Mouse (Mus musculus): Measurements from ENCODE around the gene Reep3.
"Not testable (repeated sequence)": the region's sequence is repeated elsewhere in the genome, so short reads cannot be mapped to it uniquely, and the experiment has no call there.

The Reep3 gene

DNA sequence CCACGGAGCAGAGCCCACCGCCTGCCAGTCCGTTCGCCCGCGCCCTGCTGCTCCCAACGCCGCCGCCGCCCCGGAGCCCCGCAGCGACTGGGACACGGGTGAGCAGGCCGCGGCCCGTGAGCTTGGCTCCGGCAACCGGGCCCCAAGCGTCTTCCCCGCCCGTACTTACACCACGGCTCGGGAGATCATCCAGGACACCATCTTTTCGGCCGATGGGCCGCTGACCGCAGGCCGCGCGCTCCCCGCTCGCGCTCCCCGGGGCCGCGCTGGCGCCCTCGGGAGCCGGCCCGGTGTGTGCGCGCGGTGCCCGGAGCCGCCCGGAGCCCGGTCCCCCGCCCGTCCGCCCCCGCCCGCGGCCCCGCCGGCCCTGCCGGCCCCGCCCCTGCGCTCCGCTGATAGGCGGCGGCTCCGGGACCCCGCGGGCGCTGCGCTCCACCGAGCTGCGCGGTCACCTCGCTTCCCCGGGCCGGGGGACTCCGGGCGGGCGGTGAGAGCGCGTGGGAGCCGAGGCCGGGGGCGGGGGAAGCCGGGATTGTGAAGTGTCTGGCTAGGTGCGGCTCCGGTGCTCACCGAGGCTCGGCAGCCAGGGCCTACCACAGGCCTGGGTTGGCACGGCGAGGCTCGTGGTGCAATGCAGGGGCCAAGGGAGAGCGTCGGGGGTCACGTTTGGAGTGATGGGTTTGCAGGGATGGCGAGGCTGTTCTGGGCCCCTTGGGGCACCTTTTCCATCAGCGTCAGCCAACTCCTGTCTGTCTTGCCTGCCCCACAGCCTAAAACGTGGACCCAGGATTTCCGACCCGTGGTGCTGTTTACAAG is at the start of gene Reep3:
Gene Reep3, minus strand, starts transcription at position 325 of the 816 bp plus-strand sequence.
- peak; percentile 60 for DNase-seq (ENCODE audit: low read depth, low spot score)

DNA sequence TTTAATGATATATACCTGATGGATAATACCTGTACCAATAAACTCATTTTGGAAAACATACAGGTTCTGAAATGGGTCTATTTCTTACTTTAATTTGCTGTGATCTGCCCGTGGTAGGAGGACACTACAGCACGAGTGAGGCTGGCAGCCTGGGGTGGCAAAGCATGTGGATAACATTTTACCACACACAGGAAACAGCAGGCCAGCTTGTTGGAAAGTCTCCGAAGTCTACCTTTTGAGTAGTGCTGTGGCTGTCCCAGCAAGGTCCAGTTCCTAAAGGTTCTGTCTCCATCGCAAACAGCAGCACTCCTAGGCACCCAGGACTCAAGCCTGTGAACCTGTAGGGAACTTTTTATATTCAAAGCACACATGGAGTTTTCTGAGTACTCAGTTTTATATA is 48.9 kb upstream of the Reep3 start:
- DNase-seq (ENCODE audit: low read depth, low spot score), result no peak

DNA sequence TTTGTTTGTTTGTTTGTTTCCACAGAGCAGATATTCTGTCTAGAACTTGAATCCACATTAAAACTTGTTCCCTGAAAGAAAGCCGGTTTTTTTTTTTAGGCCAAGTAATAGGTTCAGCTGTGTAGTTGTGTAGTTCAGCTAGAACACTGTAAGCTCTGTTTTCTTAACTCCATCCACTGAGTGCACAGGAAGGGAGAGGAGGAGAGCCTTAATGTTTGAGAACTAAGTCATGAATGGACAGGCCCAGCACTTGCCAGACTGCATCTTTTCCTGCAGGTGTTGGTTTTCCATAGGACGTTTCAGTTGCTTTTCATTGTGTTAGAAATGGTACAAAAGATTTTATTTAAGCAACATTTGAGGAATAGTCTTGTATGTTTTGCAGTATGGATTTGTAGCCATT is 47.5 kb upstream of the Reep3 start:
- DNase-seq (ENCODE audit: low read depth, low spot score), result no peak

DNA sequence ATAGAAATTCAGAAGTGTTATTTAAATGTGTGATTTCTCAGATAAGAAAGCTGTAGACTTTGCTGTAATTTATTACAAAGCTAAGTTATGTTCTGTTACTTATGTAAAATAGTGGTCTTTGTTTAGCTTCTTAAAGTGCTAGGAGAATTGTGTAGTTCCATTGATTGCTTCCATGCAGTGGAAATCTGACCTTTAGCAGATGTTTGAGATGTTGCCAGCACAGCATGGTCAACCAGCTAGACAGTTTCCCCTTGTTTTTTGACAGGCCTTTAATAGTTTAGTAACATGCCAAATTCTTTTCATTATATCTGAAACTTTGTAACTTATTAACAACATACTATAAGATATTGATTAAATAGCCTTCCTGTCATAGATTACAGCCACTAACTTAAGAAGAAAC is 46.9 kb upstream of the Reep3 start:
- no peak for DNase-seq (ENCODE audit: low read depth, low spot score)

DNA sequence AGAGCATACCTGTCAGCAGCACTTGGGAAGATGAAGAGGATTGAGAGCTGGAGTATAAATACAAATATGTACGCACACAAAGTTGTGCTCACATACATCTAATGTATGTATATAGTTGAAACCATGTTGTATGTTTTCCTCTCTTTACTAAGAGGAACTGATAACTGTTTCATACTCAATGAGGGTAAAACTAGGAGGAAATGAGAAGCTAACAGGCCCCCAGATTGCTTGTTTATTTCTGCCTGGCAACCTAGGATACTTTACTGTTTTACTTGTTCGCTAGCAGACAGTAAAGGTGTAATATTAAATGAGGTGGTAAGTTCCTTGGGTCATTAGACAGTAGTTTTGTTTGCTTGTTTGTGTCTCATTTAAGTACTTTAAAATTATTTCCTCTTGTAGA is 40.7 kb upstream of the Reep3 start:
- DNase-seq (ENCODE audit: low read depth, low spot score), result no peak

DNA sequence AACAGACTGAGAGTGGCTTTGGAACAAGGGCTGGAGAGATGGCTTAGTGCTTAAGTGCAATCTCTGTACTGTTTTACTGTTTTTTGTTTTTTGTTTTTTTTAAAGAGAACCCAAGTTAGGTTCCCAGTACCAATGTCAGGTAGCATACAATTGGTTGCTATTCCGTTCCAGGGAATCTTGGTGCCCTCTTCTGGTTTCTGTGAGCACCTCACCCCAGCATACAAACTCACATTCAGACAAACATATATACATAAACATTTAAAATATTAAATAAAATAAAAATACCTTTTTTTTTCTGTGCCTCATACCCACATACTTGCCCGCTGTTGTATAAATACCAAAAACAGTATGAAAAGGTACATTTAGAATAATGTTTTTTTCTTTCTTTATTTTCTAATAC is 37.6 kb upstream of the Reep3 start:
- no peak for DNase-seq (ENCODE audit: low read depth, low spot score)

DNA sequence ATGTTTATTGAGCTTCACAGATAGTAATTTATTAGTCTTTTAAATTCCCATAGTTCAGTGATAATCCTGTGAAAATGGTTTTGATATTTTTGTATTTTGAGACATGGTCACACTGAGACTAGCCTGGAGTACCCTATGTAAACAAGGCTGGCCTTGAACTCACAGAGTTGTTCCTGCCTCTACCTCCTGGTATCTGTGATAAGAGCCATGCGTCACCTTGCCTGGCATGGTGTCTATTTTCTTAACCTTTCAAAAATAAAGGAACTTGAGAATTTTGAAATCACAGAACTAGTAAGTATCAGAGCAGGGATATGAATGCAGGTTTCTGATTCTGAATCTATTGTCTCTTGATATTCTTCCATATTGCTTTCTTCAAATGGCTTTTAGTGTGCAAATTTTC is 35.0 kb upstream of the Reep3 start:
- no peak for DNase-seq (ENCODE audit: low read depth, low spot score)

DNA sequence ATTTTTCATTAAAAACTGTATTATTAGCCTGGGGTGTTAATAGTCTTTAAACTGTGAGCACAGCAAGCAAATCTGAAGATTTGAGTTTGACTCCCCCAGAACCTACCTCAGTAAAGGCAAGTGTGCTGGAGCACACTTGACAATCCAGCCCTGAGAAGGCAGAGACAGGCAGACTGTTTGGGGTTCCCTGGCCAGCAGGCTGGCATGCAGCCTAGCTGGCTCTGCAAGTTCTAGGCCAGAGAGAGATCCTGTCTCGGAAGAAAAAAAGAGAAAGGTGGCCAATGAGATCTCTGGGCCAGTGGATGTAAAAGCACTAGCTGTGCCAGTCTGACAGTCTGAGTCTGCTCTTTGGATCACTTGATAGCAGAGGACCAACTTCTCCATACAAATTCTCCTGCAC is 32.8 kb upstream of the Reep3 start:
- no peak for DNase-seq (ENCODE audit: low read depth, low spot score)

DNA sequence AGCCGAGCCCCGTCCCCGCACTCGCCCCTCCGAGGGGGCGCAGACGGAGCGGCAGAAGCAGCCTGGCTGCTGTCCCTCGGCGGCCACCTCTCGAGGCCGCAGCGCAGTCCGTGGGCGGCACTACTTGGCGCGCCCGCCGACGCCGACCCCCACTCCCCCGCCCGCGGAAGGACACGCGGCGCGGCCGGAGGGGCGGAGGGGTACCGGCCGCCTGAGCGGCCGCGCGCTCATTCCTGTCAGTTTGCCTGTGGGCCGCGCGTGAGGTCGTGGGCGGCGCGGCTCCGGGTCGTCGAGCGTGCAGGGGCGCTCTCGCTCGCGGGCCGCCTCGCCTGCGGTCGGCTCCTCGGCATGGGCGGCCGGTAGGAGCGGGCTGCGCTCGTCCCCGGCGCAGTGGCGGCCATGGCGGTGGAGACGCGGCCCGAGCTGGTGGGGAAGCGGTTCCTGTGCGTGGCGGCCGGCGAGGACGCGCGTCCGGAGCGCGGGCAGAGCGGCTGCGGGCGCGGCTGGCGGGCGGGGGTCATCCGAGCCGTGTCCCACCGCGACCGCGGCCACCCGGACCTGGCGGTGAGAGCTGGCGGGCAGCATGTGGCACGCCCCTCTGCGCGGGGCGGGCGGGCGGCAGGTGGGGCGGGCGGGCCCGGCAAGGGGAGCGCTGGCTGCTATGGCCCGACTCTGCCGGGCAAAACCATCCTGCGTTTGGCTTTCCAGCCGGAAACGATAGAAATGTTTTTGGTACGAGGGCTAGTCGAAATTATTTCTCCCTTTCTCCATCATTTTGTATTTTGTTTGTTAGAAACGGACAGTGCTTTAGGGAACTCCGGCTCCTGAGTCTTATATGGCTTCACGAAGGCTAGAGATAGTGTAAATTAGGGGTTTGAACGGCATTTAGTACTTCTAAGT is 30.4 kb upstream of the Reep3 start:
- DNase-seq (ENCODE audit: low read depth, low spot score), result no peak

DNA sequence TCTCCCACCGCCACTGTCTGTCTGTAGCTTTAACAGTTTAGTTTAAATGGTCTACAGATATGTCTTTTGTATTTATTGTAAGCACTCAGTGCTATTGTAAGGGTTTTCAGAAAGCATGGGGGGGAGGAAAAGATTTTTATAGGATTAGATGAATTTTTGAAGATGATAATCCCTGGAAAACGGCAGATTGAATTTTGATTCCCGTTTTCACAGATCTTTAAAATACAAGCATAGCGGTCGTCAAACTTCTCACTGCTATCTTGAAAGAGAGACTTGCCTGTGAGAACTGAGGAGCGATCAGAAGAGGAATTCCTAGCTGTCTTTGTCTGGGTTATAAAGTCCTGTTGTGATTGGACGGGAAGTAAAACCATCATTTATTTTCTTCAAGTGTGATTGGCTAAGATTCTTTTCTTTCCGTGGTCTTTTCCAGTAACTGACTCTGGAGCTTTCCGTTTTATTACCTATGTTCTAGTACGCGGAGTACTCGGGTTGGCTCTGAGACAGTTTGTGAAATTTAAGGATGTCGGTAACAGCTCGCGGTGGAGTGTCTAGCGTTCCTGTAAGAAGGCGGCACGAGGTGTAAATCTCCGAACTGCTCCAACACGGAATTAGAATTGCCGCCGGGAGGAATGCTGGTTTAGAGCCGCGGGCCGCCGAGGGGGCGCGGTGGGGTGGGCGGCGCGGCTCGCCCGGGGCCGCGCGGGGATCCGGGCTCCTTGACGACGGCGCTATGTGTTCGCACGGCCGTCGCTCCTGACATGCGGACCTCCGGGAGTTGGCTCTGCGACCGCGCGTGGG is 29.5 kb upstream of the Reep3 start:
- DNase-seq (ENCODE audit: low read depth, low spot score), result no peak

DNA sequence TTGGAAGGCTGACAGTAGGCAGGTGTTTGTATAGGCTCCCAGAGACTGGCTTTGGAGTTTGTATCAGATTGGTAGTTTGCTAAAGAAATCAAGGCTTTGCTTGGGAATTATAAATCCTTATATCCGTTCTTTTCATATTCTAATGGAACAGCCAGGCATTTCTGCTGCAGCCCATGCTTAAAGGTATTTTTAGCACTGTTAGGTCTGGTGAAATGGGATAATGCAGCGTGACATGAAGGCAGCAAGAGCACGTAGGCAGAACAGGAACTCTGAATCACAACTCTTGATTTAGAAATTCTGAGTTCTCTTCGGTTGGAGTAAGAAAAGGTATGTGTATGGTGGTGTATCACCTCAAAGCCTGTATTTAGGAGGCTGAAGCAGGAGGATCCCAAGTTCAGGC is 27.4 kb upstream of the Reep3 start:
- DNase-seq (ENCODE audit: low read depth, low spot score), result no peak

DNA sequence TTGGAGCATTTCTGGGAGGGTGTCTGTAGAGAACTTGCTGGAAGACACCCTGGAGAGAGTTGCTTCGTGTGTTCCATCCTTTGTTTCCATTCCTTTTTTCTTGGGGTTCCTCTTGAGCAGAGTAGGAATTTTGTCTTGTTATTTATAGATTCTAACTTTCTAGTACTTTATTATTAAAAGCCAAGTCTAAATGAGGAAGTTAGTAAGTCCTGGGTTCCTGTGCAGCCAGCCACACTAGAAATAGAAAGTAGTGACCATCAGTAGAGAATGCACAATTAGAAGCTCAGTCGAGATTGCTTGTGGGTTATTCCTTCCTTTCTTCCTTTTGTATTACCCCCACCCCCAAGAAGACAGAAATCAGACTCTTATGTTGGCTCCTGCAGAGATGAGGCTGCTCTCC is 27.0 kb upstream of the Reep3 start:
- no peak for DNase-seq (ENCODE audit: low read depth, low spot score)

DNA sequence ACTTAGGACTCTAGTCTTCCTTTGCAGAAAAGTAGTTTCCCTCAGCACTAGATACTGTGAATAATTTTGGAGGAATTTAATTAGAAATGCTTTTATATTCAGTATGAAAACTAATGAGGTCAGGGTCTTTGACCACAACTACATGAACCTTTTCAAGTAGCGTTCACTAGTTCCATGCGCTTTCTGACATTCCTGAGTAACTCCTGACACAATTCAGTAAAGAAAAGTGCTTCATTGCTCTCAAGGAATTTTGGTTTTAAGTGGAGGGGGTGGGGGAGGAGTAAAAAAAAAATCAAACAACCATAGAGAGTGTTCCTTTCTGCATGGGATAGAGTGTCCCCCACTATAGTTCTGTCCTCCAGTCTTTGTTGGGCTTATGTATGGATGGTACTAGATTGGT is 23.9 kb upstream of the Reep3 start:
- no peak for DNase-seq (ENCODE audit: low read depth, low spot score)

DNA sequence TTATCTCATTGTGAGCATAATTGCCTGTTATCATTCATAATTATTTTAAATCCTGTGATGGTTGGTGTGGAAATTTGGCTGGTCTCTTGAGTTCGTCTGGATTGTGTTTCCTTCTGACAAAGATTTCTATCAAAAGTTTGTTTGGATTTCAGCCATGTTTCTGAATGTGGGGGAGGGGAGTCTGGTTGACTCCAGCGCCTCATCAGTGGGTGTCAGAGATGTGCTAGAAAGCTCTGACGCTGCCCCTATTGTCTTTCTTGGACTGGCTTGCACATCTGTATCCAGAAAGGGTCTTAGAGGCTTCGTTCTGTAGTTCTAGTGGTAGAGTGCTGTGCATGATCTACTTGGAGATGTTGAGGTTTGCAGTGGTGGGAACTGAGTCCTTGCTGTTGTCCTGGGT is 23.4 kb upstream of the Reep3 start:
- no peak for DNase-seq (ENCODE audit: low read depth, low spot score)

DNA sequence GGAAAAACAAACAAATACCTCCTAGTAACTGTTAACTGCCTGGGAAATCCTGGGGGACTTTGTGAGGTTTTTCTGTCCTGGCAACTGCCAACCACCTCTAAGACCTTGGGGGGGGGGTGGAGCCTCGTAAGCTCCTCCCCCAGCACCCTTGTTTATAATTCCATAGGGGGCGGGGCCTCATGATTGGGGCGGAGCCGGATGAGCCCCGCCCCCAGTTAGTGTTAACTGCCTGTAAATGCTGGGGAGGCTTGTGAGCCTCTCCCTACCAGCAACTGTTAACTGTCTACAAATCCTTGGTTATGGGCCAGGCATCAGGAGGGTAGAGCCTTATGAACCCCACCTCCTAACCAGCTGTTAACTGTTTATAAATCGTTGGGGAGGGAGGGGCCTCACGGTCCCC is 22.5 kb upstream of the Reep3 start:
- DNase-seq (ENCODE audit: low read depth, low spot score), result no peak

DNA sequence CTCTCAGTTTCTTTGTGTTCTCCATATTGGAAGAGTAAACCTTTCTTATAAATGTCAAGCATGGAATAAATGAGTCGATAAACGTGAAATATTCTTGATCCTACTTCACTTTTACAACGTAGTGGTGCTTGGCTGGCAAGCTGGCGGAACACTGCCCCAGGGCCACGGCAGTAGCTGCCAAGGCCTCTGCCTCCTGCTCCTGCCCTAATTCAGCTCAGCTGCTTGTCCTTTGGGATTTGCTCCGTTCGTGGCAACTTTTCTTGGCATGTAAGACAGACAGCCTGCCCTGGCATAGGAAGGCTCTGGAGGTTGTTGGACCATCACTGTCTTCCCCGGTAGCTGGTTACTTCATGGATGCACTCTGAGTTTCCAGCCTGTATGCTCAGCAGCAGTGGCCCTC is 19.5 kb upstream of the Reep3 start:
- no peak for DNase-seq (ENCODE audit: low read depth, low spot score)

DNA sequence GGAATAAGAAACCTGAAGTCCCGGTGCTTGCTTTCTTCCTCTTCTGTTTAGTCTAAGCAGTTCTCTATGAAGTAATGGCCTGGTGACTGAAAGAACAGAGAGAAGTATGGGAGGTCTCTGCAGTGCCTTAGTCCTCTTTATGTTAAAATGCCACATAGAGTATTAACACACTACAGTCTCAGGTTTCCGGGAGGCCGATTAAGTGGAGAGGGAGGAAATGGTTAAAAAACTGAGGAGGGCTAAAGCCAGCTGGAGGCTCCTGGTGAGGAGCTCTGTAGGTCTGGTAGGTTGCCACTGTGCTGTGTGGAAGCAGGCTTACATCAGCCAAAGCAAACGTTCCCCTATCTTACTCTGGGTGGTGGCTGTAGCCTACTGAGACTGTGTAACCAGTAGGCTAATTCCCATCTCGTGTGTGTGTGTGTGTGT is 18.9 kb upstream of the Reep3 start:
- DNase-seq (ENCODE audit: low read depth, low spot score), result no peak

DNA sequence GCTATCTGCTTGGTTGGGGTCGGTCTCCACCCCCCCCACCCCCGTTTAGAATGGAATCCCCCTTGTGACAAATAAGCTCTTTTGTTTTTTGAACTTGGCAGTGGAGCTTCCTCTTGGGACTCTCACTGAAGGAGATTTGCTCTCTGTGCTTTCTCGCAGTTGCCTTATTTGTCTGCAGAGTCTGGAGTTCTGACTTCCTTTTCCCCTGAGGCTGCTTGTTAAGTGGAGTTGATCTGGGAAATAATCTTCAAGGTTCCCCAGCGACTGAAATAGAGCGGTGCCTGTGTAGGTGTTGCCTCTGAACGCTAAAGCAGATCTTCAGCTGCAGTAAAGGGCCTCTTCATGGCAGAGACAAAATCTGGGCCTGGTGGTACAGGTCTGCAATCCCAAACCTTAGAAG is 18.4 kb upstream of the Reep3 start:
- no peak for DNase-seq (ENCODE audit: low read depth, low spot score)

DNA sequence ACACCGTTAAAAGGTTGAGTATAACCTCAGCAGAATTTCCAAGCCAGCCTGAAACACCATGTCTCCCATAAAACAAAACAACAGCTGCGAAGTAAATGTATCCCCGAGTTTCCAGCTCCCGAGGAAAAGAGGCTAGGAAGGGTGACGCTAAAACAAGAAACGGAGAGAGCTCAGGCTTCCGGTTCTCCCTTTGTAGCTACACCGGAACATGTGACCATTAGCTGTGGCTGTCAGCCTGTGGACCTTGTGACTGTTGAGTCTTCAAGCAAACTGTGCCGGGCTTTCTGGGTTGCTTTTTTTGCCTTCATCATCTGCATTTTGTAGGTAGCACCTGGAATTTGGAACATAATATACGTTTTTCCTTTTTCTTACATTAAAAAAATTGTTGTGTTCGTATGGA is 17.1 kb upstream of the Reep3 start:
- no peak for DNase-seq (ENCODE audit: low read depth, low spot score)

DNA sequence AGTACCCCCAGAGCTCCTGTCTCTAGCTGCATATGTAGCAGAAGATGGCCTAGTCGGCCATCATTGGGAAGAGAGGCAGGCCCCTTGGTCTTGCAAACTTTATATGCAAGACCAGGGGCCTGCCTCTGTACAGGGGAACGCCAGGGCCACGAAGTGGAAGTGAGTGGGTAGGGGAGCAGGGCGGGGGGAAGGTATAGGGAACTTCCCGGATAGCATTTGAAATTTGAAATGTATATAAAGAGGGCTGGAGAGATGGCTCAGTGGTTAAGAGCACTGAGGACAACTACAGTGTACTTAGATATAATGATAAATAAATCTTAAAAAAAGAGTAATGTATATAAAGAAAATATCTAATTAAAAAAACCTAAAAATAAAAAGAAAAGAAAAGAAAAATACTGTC is 16.2 kb upstream of the Reep3 start:
- DNase-seq (ENCODE audit: low read depth, low spot score), result not testable (repeated sequence)

DNA sequence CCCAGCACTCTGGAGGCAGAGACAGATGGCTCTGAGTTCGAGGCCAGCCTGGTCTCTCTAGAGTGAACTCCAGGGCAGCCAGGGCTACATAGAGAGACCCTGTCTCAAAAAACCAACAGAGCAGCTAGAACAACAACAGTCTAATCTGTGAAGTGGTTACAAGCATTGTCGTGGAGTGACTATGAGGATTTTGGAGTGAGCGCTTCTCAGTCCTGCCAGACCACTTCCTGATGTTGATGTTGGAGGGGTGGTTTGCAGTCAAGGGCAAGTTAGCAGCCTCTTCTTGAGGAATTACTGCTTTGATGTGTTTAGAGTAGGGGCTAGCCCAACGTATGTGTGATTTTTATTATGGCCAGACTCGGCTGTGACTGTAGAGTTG is 15.0 kb upstream of the Reep3 start:
- DNase-seq (ENCODE audit: low read depth, low spot score), result no peak
